Mouse (Mus musculus) frontal cortex, adult 2 months (tissue): ENCODE measurements around the gene Olfr177. TPM values are rescaled to one million over a fixed set of nuclear protein-coding genes. Genes with fewer than 3 reads are reported as not detected.

Experiments
- DNase-seq, 2 experiments: peaks; one replicate each; pipeline ENCODE4 v3.0.0; 2022; ENCODE audit warnings: low spot score in 1 of 2; ENCODE audit errors: extremely low spot score in 1 of 2
- polyA plus RNA-seq: library from polyadenylated mRNA; depleted of rRNA; stranded (reverse); fragments of >200 nt; gene quantifications from 2 replicates; pipeline ENCODE4 v1.2.3, GENCODE M21; 2012; rRNA removed

The Olfr177 gene
- not detected in 2 replicates for polyA plus RNA-seq

GRCm38 (mm10) chr16:58874668-58875067 is at the start of gene Olfr177:
TSS of gene Olfr177 (minus strand) at chr16:58874768.
- DNase-seq: no peak

GRCm38 (mm10) chr16:58891963-58892362 is 17.4 kb upstream of the Olfr177 start, which contains the start of gene Olfr178:
TSS of gene Olfr178 (minus strand) at chr16:58892063.
- no peak for DNase-seq

GRCm38 (mm10) chr16:58884416-58884815 is 9.8 kb upstream of the Olfr177 start:
- peak in 1 of 2 experiments; percentile 33 for DNase-seq

GRCm38 (mm10) chr16:58861479-58861878 is 13.1 kb downstream of the Olfr177 start:
- DNase-seq: no peak

- DNase-seq: no peak
These were observed 14.4 kb downstream of the Olfr177 start for GRCm38 (mm10) chr16:58860032-58860737.

- no peak for DNase-seq
These were observed 47.7 kb downstream of the Olfr177 start, which contains the start of gene Olfr175-ps1 for GRCm38 (mm10) chr16:58826732-58827319. TSS of gene Olfr175-ps1 (minus strand) at chr16:58826782.

Other genes with a start within 250 kb of the Olfr177 start
- gene E330017A01Rik, start 236.0 kb downstream of the Olfr177 start, polyA plus RNA-seq: not detected in 2 replicates
- gene Cpox, start 204.5 kb downstream of the Olfr177 start, polyA plus RNA-seq: 26.8 and 27.6 TPM in 2 replicates
- gene Gpr15, start 155.7 kb downstream of the Olfr177 start, polyA plus RNA-seq: 0.04 TPM in 1 of 2 replicates, not detected in the other
- 119 and 121 TPM in 2 replicates for gene Cldnd1, start 146.9 kb downstream of the Olfr177 start, polyA plus RNA-seq
- not detected in 2 replicates for gene Olfr172, start 111.6 kb downstream of the Olfr177 start, polyA plus RNA-seq
- gene Olfr173, start 74.5 kb downstream of the Olfr177 start, polyA plus RNA-seq: not detected in 2 replicates
- not detected in 2 replicates for gene Olfr175-ps1, start 48.0 kb downstream of the Olfr177 start, polyA plus RNA-seq
- not detected in 2 replicates for gene Olfr178, start 17.3 kb upstream of the Olfr177 start, polyA plus RNA-seq
- gene Olfr181, start 54.0 kb upstream of the Olfr177 start, polyA plus RNA-seq: not detected in 2 replicates
- gene Olfr180, start 54.6 kb upstream of the Olfr177 start, polyA plus RNA-seq: not detected in 2 replicates
- gene Olfr183, start 120.6 kb upstream of the Olfr177 start, polyA plus RNA-seq: not detected in 2 replicates
- gene Olfr186, start 155.5 kb upstream of the Olfr177 start, polyA plus RNA-seq: 0.06 TPM in 1 of 2 replicates, not detected in the other
- not detected in 2 replicates for gene Olfr187, start 165.0 kb upstream of the Olfr177 start, polyA plus RNA-seq
- not detected in 2 replicates for gene Olfr190, start 203.2 kb upstream of the Olfr177 start, polyA plus RNA-seq
- not detected in 2 replicates for gene Olfr191, start 215.1 kb upstream of the Olfr177 start, polyA plus RNA-seq
- gene Olfr193, start 237.1 kb upstream of the Olfr177 start, polyA plus RNA-seq: not detected in 2 replicates
- not detected in 2 replicates for gene Olfr194, start 246.3 kb upstream of the Olfr177 start, polyA plus RNA-seq